Mouse (Mus musculus): ENCODE data around the gene Kdr. TPM values are rescaled to one million over a fixed set of nuclear protein-coding genes. Genes with fewer than 3 reads are reported as not detected.

Gene Kdr
- polyA plus RNA-seq, 1 experiment from 2014 or later, result 29.0 TPM

GRCm38 (mm10) chr5:75955876-75956275 is 22.4 kb downstream of the Kdr start:
- Histone ChIP-seq H3K4me3 (no peak overlapping the region), H3K9ac (no peak overlapping the region), H3K36me3 (no peaks in the 10 kb centered on the region), H3K27ac (no peak overlapping the region), H3K4me2 (replicated peaks) (no peak overlapping the region), H3K27me3 (no peaks in the 10 kb centered on the region), H3K4me1 (no peaks in the 10 kb centered on the region), H3K9me3 (no peaks in the 10 kb centered on the region)
- WGBS, result 88% methylated on average over 9 of the region's 9 CpGs
- ATAC-seq (ENCODE audit: insufficient number of reproducible peaks, insufficient read depth, low FRiP score, low TSS enrichment), result no peak

GRCm38 (mm10) chr5:75954778-75955330 is 23.4 kb downstream of the Kdr start:
- Histone ChIP-seq H3K9me3 (no peaks in the 10 kb centered on the region), H3K4me1 (no peaks in the 10 kb centered on the region), H3K4me3 (no peak overlapping the region), H3K9ac (no peak overlapping the region), H3K36me3 (no peaks in the 10 kb centered on the region), H3K27ac (no peak overlapping the region), H3K4me2 (replicated peaks) (no peak overlapping the region), H3K27me3 (no peaks in the 10 kb centered on the region)
- 86% methylated on average over 3 of the region's 3 CpGs for WGBS
- no peak for ATAC-seq (ENCODE audit: insufficient number of reproducible peaks, insufficient read depth, low FRiP score, low TSS enrichment)

- Histone ChIP-seq H3K27me3 (no peaks in the 10 kb centered on the region), H3K4me1 (no peaks in the 10 kb centered on the region), H3K27ac (no peak overlapping the region), H3K9ac (no peak overlapping the region), H3K4me2 (replicated peaks) (no peak overlapping the region), H3K36me3 (no peaks in the 10 kb centered on the region), H3K9me3 (no peaks in the 10 kb centered on the region), H3K4me3 (no peak overlapping the region)
- ATAC-seq (ENCODE audit: insufficient number of reproducible peaks, insufficient read depth, low FRiP score, low TSS enrichment), result no peak
- 73% methylated on average over 3 of the region's 3 CpGs for WGBS
Observed at GRCm38 (mm10) chr5:75954218-75954617, 24.0 kb downstream of the Kdr start.

- Histone ChIP-seq H3K4me1 (no peaks in the 10 kb centered on the region), H3K36me3 (no peaks in the 10 kb centered on the region), H3K4me3 (no peak overlapping the region), H3K27ac (no peak overlapping the region), H3K4me2 (replicated peaks) (no peak overlapping the region), H3K9me3 (no peaks in the 10 kb centered on the region), H3K9ac (no peak overlapping the region), H3K27me3 (no peaks in the 10 kb centered on the region)
- WGBS, result 78% methylated on average over 8 of the region's 8 CpGs
- ATAC-seq (ENCODE audit: insufficient number of reproducible peaks, insufficient read depth, low FRiP score, low TSS enrichment), result no peak
Observed at GRCm38 (mm10) chr5:75952131-75952795, 26.0 kb downstream of the Kdr start.

- Histone ChIP-seq H3K4me2 (replicated peaks) (no peak overlapping the region), H3K4me3 (no peak overlapping the region), H3K9me3 (no peaks in the 10 kb centered on the region), H3K36me3 (no peaks in the 10 kb centered on the region), H3K4me1 (no peaks in the 10 kb centered on the region), H3K27ac (no peak overlapping the region), H3K9ac (no peak overlapping the region), H3K27me3 (no peaks in the 10 kb centered on the region)
- 54% methylated on average over 2 of the region's 2 CpGs for WGBS
- no peak for ATAC-seq (ENCODE audit: insufficient number of reproducible peaks, insufficient read depth, low FRiP score, low TSS enrichment)
Observed at GRCm38 (mm10) chr5:75950866-75951265, 27.4 kb downstream of the Kdr start.

- Histone ChIP-seq H3K4me2 (replicated peaks) (no peak overlapping the region), H3K27me3 (no peaks in the 10 kb centered on the region), H3K4me3 (no peak overlapping the region), H3K9me3 (no peaks in the 10 kb centered on the region), H3K9ac (no peak overlapping the region), H3K27ac (no peak overlapping the region), H3K4me1 (peaks cover 7% of the 10 kb centered on the region; the same call in 1 of the 2 replicates), H3K36me3 (no peaks in the 10 kb centered on the region)
- ATAC-seq (ENCODE audit: insufficient number of reproducible peaks, insufficient read depth, low FRiP score, low TSS enrichment), result no peak
- 49% methylated on average over 4 of the region's 4 CpGs for WGBS
Observed at GRCm38 (mm10) chr5:75945394-75945793, 32.9 kb downstream of the Kdr start.

- H3K9me3 ChIP-seq, result no peaks in the 10 kb centered on the region
- WGBS, result 94% methylated on average over 6 of the region's 6 CpGs
- ATAC-seq (ENCODE audit: insufficient number of reproducible peaks, insufficient read depth, low FRiP score, low TSS enrichment), result no peak
- no peak overlapping the region for H3K9ac ChIP-seq
- H3K4me1 ChIP-seq, result peaks cover 7% of the 10 kb centered on the region; the same call in 1 of the 2 replicates
- no peak overlapping the region for H3K4me2 ChIP-seq (replicated peaks)
- no peaks in the 10 kb centered on the region for H3K27me3 ChIP-seq
- no peaks in the 10 kb centered on the region for H3K36me3 ChIP-seq
- H3K27ac ChIP-seq, result no peak overlapping the region
- no peak overlapping the region for H3K4me3 ChIP-seq
Observed at GRCm38 (mm10) chr5:75943301-75943700, 35.0 kb downstream of the Kdr start.

- H3K27me3 ChIP-seq, result no peaks in the 10 kb centered on the region
- H3K27ac ChIP-seq, result no peak overlapping the region
- no peak for ATAC-seq (ENCODE audit: insufficient number of reproducible peaks, insufficient read depth, low FRiP score, low TSS enrichment)
- no peak overlapping the region for H3K4me2 ChIP-seq (replicated peaks)
- WGBS, result 72% methylated on average over 11 of the region's 11 CpGs
- peaks cover 7% of the 10 kb centered on the region; the same call in 1 of the 2 replicates for H3K4me1 ChIP-seq
- H3K4me3 ChIP-seq, result no peak overlapping the region
- H3K36me3 ChIP-seq, result no peaks in the 10 kb centered on the region
- no peak overlapping the region for H3K9ac ChIP-seq
- no peaks in the 10 kb centered on the region for H3K9me3 ChIP-seq
Observed at GRCm38 (mm10) chr5:75941775-75942580, 36.3 kb downstream of the Kdr start.

- Histone ChIP-seq H3K36me3 (no peaks in the 10 kb centered on the region), H3K9ac (no peak overlapping the region), H3K4me1 (peaks cover 7% of the 10 kb centered on the region; the same call in 1 of the 2 replicates), H3K4me2 (replicated peaks) (no peak overlapping the region), H3K27me3 (no peaks in the 10 kb centered on the region), H3K4me3 (no peak overlapping the region), H3K9me3 (no peaks in the 10 kb centered on the region), H3K27ac (no peak overlapping the region)
- 47% methylated on average over 8 of the region's 8 CpGs for WGBS
- ATAC-seq (ENCODE audit: insufficient number of reproducible peaks, insufficient read depth, low FRiP score, low TSS enrichment), result no peak
Observed at GRCm38 (mm10) chr5:75939144-75939732, 39.0 kb downstream of the Kdr start.

GRCm38 (mm10) chr5:75938012-75938411 is 40.2 kb downstream of the Kdr start:
- H3K4me2 ChIP-seq (replicated peaks), result no peak overlapping the region
- H3K9ac ChIP-seq, result no peak overlapping the region
- H3K4me3 ChIP-seq, result no peak overlapping the region
- H3K27me3 ChIP-seq, result no peaks in the 10 kb centered on the region
- no peak overlapping the region for H3K27ac ChIP-seq
- WGBS, result 60% methylated on average over 4 of the region's 4 CpGs
- H3K36me3 ChIP-seq, result no peaks in the 10 kb centered on the region
- H3K4me1 ChIP-seq, result peaks cover 7% of the 10 kb centered on the region; the same call in 1 of the 2 replicates
- H3K9me3 ChIP-seq, result no peaks in the 10 kb centered on the region
- no peak for ATAC-seq (ENCODE audit: insufficient number of reproducible peaks, insufficient read depth, low FRiP score, low TSS enrichment)

- Histone ChIP-seq H3K4me1 (peaks cover 5% of the 10 kb centered on the region; the same call in 1 of the 2 replicates), H3K4me3 (no peak overlapping the region), H3K9me3 (no peaks in the 10 kb centered on the region), H3K4me2 (replicated peaks) (no peak overlapping the region), H3K36me3 (no peaks in the 10 kb centered on the region), H3K9ac (no peak overlapping the region), H3K27ac (no peak overlapping the region), H3K27me3 (no peaks in the 10 kb centered on the region)
- WGBS, result 72% methylated on average over 6 of the region's 6 CpGs
- ATAC-seq (ENCODE audit: insufficient number of reproducible peaks, insufficient read depth, low FRiP score, low TSS enrichment), result no peak
Observed at GRCm38 (mm10) chr5:75936223-75936622, 42.0 kb downstream of the Kdr start.

All from embryonic facial prominence, embryonic 12.5 days (tissue).